Mouse (Mus musculus): ENCODE data around the gene Acox3.

DNA sequence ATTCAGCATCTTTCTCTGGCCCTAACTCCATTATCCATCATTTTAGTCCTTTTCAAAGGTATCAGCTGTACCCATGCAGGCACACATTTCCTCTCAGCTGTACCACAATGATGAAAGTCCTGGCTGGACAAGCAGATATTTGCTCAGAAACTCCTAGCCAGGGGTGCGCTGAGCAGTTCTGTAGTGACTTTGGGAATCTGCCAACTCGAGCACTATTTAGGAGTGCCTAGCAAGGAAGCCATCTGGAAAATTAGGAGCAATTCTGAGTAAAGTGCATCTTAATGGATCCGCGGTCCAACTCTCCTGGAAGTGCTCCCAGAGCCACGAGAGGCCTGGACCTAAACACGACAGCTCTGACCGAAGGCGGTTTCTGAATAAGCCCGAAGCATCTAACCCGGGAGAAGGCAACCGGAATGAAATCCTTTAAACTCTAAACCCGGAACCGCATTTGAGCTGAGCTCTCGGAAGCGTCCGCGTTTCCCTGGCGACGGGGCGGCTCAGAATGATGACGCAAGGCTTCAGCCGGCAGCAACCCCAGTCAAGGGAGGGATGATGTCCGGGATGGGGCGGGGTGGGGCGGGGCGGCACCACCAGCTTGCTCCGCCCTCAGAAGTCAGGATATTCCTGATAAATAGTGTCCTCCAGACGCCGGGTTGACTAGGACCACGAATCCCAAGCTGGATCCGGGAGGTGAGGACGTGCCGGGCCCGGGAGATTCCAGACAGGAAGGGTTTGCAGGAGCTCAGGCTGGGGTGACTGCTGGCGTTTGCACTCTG, at the start of gene Acox3:
- TF ChIP-seq TAL1 (IDR thresholded peaks at IDR 0.05; ENCODE audit: low read length): no peak
- no peak for TF ChIP-seq GATA1 (IDR thresholded peaks at IDR 0.05; ENCODE audit: low read length)

All from erythroblast, embryonic 14.5 days (primary cell).